Mouse (Mus musculus) MEL (cell line): Measurements from ENCODE around the gene Nkx2-1. TPM values are rescaled to one million over a fixed set of nuclear protein-coding genes. Genes with fewer than 3 reads are reported as not detected.

Experiments
- DNase-seq: peaks from one replicate; pipeline ENCODE4 v3.0.0; 2011; ENCODE audit warnings: low read depth, low spot score
- H3K27ac ChIP-seq: 2 replicates; pipeline ENCODE4 v1.5.1; 2012; ENCODE audit warnings: low read depth, mild to moderate bottlenecking, control low read depth, low read length, moderate library complexity; ENCODE audit not compliant: control insufficient read depth
- H3K27me3 ChIP-seq, 2 experiments: fragments of 150-350 bp in 1 of 2; sonication (generic) in 1 of 2; 2 replicates each; pipeline ENCODE4 v1.6.1; 2012; ENCODE audit warnings: low read length in 2 of 2, mild to moderate bottlenecking in 2 of 2, improper control_type of control experiment in 1 of 2, moderate library complexity in 1 of 2; ENCODE audit not compliant: insufficient read depth in 2 of 2, control insufficient read depth in 1 of 2
- H3K36me3 ChIP-seq, 2 experiments: 2 replicates each; pipeline ENCODE4 v1.6.1; 2012 to 2014; ENCODE audit warnings: low read length in 2 of 2, improper control_type of control experiment in 1 of 2, inconsistent platforms in 1 of 2, mild to moderate bottlenecking in 1 of 2; ENCODE audit not compliant: insufficient read depth in 2 of 2, control insufficient read depth in 1 of 2
- H3K4me1 ChIP-seq, 2 experiments: fragments of 150-350 bp in 1 of 2; sonication (generic) in 1 of 2; 2 replicates each; pipeline ENCODE4 v1.6.1; 2012; ENCODE audit warnings: low read length in 2 of 2, improper control_type of control experiment in 1 of 2, mild to moderate bottlenecking in 1 of 2; ENCODE audit not compliant: insufficient read depth in 2 of 2, control insufficient read depth in 1 of 2
- H3K4me3 ChIP-seq, 2 experiments: fragments of 150-350 bp in 1 of 2; sonication (generic) in 1 of 2; 2 replicates each; pipeline ENCODE4 v1.5.1; 2012; ENCODE audit warnings: low read depth in 2 of 2, low read length in 2 of 2, mild to moderate bottlenecking in 2 of 2, moderate library complexity in 2 of 2, control low read depth in 1 of 2, improper control_type of control experiment in 1 of 2; ENCODE audit not compliant: control insufficient read depth in 1 of 2, insufficient read depth in 1 of 2
- H3K79me2 ChIP-seq: 2 replicates; pipeline ENCODE4 v1.6.1; 2012; ENCODE audit warnings: mild to moderate bottlenecking, low read length, moderate library complexity; ENCODE audit not compliant: control insufficient read depth, poor library complexity, insufficient read depth
- H3K9ac ChIP-seq: 2 replicates; pipeline ENCODE4 v1.6.1; 2012; ENCODE audit warnings: low read depth, mild to moderate bottlenecking, control low read depth, low read length, moderate library complexity; ENCODE audit not compliant: control insufficient read depth, poor library complexity, severe bottlenecking
- H3K9me3 ChIP-seq: fragments of 150-350 bp; sonication (generic); replicated peaks from 2 replicates; pipeline ENCODE4 v1.6.1; 2012; ENCODE audit warnings: mild to moderate bottlenecking, low read length, improper control_type of control experiment, moderate library complexity; ENCODE audit not compliant: insufficient read depth
- BHLHE40 ChIP-seq: IDR thresholded peaks from 2 replicates; pipeline ENCODE4 v1.6.1; 2012; ENCODE audit warnings: low read depth, mild to moderate bottlenecking, inconsistent platforms, low read length, improper control_type of control experiment, borderline replicate concordance
- CHD1 ChIP-seq: IDR thresholded peaks from 2 replicates; pipeline ENCODE4 v1.6.1; 2012; ENCODE audit warnings: low read depth, mild to moderate bottlenecking, inconsistent platforms, low read length, improper control_type of control experiment
- CHD2 ChIP-seq: IDR thresholded peaks from 2 replicates; pipeline ENCODE4 v1.6.1; 2011; ENCODE audit warnings: low read length, improper control_type of control experiment
- E2F4 ChIP-seq: IDR thresholded peaks from 2 replicates; pipeline ENCODE4 v1.6.1; 2011; ENCODE audit warnings: low read depth, low read length, improper control_type of control experiment, borderline replicate concordance
- ELF1 ChIP-seq: IDR thresholded peaks from 2 replicates; pipeline ENCODE4 v1.6.1; 2014; ENCODE audit warnings: low read depth, mild to moderate bottlenecking, inconsistent platforms, low read length, improper control_type of control experiment, moderate library complexity
- EP300 ChIP-seq, 2 experiments: IDR thresholded peaks; 2 replicates each; pipeline ENCODE4 v1.6.1; 2011; ENCODE audit warnings: improper control_type of control experiment in 2 of 2, low read length in 2 of 2, low read depth in 1 of 2, mild to moderate bottlenecking in 1 of 2
- ETS1 ChIP-seq: IDR thresholded peaks from 2 replicates; pipeline ENCODE4 v1.6.1; 2012; ENCODE audit warnings: low read depth, mild to moderate bottlenecking, inconsistent platforms, low read length, improper control_type of control experiment, moderate library complexity
- GABPA ChIP-seq: IDR thresholded peaks from 2 replicates; pipeline ENCODE4 v1.6.1; 2012; ENCODE audit warnings: low read depth, mild to moderate bottlenecking, inconsistent platforms, low read length, improper control_type of control experiment, moderate library complexity
- JUND ChIP-seq: IDR thresholded peaks from 2 replicates; pipeline ENCODE4 v1.6.1; 2011; ENCODE audit warnings: low read depth, mild to moderate bottlenecking, improper control_type of control experiment, low read length
- MAFK ChIP-seq: IDR thresholded peaks from 2 replicates; pipeline ENCODE4 v1.6.1; 2011; ENCODE audit warnings: low read depth, mild to moderate bottlenecking, low read length, improper control_type of control experiment, borderline replicate concordance
- MEF2A ChIP-seq: IDR thresholded peaks from 2 replicates; pipeline ENCODE4 v1.6.1; 2014; ENCODE audit warnings: low read depth, mild to moderate bottlenecking, inconsistent platforms, low read length, improper control_type of control experiment; ENCODE audit not compliant: poor library complexity, insufficient replicate concordance, severe bottlenecking; ENCODE audit errors: extremely low read depth
- MXI1 ChIP-seq: IDR thresholded peaks from 2 replicates; pipeline ENCODE4 v1.6.1; 2011; ENCODE audit warnings: mild to moderate bottlenecking, low read depth, low read length, improper control_type of control experiment
- NRF1 ChIP-seq: IDR thresholded peaks from 2 replicates; pipeline ENCODE4 v1.6.1; 2014; ENCODE audit warnings: low read depth, mild to moderate bottlenecking, inconsistent platforms, low read length, improper control_type of control experiment, moderate library complexity; ENCODE audit not compliant: poor library complexity, insufficient read depth, severe bottlenecking
- POLR2A ChIP-seq, 2 experiments: IDR thresholded peaks; 2 replicates each; pipeline ENCODE4 v1.6.1; 2011 to 2012; ENCODE audit warnings: low read length in 2 of 2, mild to moderate bottlenecking in 2 of 2, control low read depth in 1 of 2, improper control_type of control experiment in 1 of 2, low read depth in 1 of 2, moderate library complexity in 1 of 2; ENCODE audit not compliant: control insufficient read depth in 1 of 2, insufficient read depth in 1 of 2, poor library complexity in 1 of 2
- POLR2AphosphoS2 ChIP-seq: IDR thresholded peaks from 2 replicates; pipeline ENCODE4 v1.6.1; 2011; ENCODE audit warnings: low read length, improper control_type of control experiment
- POLR2AphosphoS5 ChIP-seq: IDR thresholded peaks from 2 replicates; pipeline ENCODE4 v1.6.1; 2012; ENCODE audit warnings: low read depth, borderline replicate concordance, mild to moderate bottlenecking, inconsistent platforms, low read length, moderate library complexity, mixed read lengths
- RAD21 ChIP-seq: IDR thresholded peaks from 2 replicates; pipeline ENCODE4 v1.6.1; 2011; ENCODE audit warnings: mild to moderate bottlenecking, low read depth, low read length, improper control_type of control experiment
- RCOR1 ChIP-seq: IDR thresholded peaks from 2 replicates; pipeline ENCODE4 v1.6.1; 2012; ENCODE audit warnings: low read depth, mild to moderate bottlenecking, inconsistent platforms, low read length, improper control_type of control experiment
- SMC3 ChIP-seq: IDR thresholded peaks from 2 replicates; pipeline ENCODE4 v1.6.1; 2011; ENCODE audit warnings: low read depth, low read length, improper control_type of control experiment
- TAL1 ChIP-seq: IDR thresholded peaks from 2 replicates; pipeline ENCODE4 v1.6.1; 2012; ENCODE audit warnings: mild to moderate bottlenecking, inconsistent platforms, low read length, moderate library complexity, mixed read lengths
- TCF12 ChIP-seq: IDR thresholded peaks from 2 replicates; pipeline ENCODE4 v1.6.1; 2014; ENCODE audit warnings: low read depth, mild to moderate bottlenecking, inconsistent platforms, low read length, improper control_type of control experiment, moderate library complexity
- UBTF ChIP-seq: IDR thresholded peaks from 2 replicates; pipeline ENCODE4 v1.6.1; 2012; ENCODE audit warnings: low read depth, mild to moderate bottlenecking, inconsistent platforms, low read length, improper control_type of control experiment, moderate library complexity, borderline replicate concordance; ENCODE audit not compliant: insufficient read depth
- USF1 ChIP-seq: IDR thresholded peaks from 2 replicates; pipeline ENCODE4 v1.6.1; 2014; ENCODE audit warnings: low read depth, mild to moderate bottlenecking, inconsistent platforms, low read length, improper control_type of control experiment, moderate library complexity
- ZC3H11A ChIP-seq: IDR thresholded peaks from 2 replicates; pipeline ENCODE4 v1.6.1; 2012; ENCODE audit warnings: low read depth, mild to moderate bottlenecking, inconsistent platforms, low read length, improper control_type of control experiment
- ZKSCAN1 ChIP-seq: IDR thresholded peaks from 2 replicates; pipeline ENCODE4 v1.6.1; 2012; ENCODE audit warnings: low read depth, mild to moderate bottlenecking, inconsistent platforms, low read length, improper control_type of control experiment, moderate library complexity
- ZMIZ1 ChIP-seq: IDR thresholded peaks from 2 replicates; pipeline ENCODE4 v1.6.1; 2012; ENCODE audit warnings: low read depth, mild to moderate bottlenecking, inconsistent platforms, low read length, improper control_type of control experiment, moderate library complexity
- polyA plus RNA-seq, 2 experiments: library from polyadenylated mRNA; stranded (reverse) in 1 of 2; unstranded in 1 of 2; fragments of >175 nt in 1 of 2; fragments of >200 nt in 1 of 2; gene quantifications; 2 replicates each; pipeline versions ENCODE4 v1.2.1 to v1.2.4; 2012; ENCODE audit warnings: low replicate concordance in 2 of 2, low read depth in 1 of 2; ENCODE audit not compliant: insufficient read length in 2 of 2, insufficient read depth in 1 of 2, missing spikeins in 1 of 2
- total RNA-seq: library from RNA; depleted of rRNA; stranded (reverse); fragments of 300-350 nt; gene quantifications from 2 replicates; pipeline ENCODE4 v1.2.3, GENCODE M21; 2012

Nkx2-1 gene
- total and polyA plus RNA-seq, 3 experiments = not detected

DNA sequence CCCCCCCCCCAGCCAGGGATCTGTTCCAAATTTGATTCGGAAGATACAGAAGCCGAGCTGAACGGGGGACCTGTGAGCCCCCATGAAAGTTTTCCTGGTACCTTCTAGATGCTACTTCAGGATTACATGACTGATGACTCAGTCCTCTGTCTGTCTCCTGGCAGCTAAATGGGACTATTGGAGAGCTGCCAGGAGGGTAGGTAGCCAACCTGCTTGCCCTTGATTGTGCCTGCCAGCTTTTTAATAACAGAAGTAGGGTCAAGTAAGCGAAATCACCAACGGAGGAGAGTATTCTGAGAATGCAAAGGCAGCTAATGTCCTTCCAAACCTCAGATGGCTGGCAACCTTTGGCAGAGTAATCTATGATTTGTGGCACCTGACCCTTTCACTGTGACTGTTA, 18.5 kb downstream of the Nkx2-1 start:
- H3K27ac ChIP-seq = no peak overlapping the region
- TF ChIP-seq CHD2 = no peak
- TF ChIP-seq TCF12 = no peak
- TF ChIP-seq USF1 = no peak
- no peak for TF ChIP-seq POLR2AphosphoS2
- TF ChIP-seq CHD1 = no peak
- TF ChIP-seq GABPA = no peak
- no peak for TF ChIP-seq POLR2A (IDR thresholded peaks at IDR 0.05; ENCODE audit: control insufficient read depth in 1 of 2, insufficient read depth in 1 of 2, low read depth in 1 of 2, low read length in 2 of 2, poor library complexity in 1 of 2)
- TF ChIP-seq POLR2AphosphoS5 = no peak
- H3K9ac ChIP-seq = no peak overlapping the region
- no peaks in the 10 kb centered on the region for H3K36me3 ChIP-seq
- no peak overlapping the region for H3K4me3 ChIP-seq
- no peaks in the 10 kb centered on the region for H3K9me3 ChIP-seq
- peaks cover 0 to 2% of the 10 kb centered on the region in 2 experiments; a peak in 3 of 4 replicates for H3K27me3 ChIP-seq
- no peaks in the 10 kb centered on the region for H3K4me1 ChIP-seq
- H3K79me2 ChIP-seq = no peaks in the 10 kb centered on the region
- DNase-seq = no peak

DNA sequence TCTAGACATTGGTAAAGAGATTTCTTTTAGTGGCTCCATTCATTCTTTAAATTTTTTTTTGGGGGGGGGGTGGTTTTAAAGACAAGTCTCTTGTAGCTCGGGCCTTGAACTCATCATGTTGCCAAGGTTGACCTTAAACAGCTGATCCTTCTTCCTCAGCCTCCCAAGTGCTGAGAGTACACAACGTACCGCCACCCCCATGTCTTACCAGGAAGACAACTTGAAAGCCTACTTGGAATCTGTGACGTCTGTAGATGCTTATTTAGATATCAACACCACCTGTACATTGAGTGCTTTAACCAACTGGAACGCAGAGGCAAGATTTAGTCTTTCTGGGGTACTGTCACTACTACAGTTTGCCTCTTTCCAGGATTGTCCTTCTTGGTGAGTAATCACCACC, 21.9 kb downstream of the Nkx2-1 start:
- no peaks in the 10 kb centered on the region for H3K79me2 ChIP-seq

DNA sequence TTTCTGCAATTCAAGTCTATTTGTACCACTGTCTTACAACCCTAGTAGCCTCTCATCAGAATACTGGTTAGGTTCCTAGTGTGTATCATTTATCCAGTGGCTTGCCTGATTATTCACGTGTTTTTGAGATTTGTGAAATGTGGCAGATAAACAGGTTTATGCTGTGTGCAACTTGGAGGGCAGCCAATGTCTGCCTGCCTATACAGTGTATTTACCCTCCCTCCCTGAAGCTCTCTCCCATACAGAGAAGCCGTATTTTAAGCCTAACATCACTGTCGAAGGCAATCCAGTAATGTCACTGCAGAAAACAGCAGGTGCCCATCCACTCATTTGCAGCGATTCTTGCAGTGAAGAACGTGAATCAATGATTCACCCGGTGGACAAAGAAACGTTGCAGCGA, 28.3 kb downstream of the Nkx2-1 start:
- Histone ChIP-seq H3K79me2 (no peaks in the 10 kb centered on the region), H3K27ac (no peak overlapping the region), H3K4me3 (no peak overlapping the region), H3K4me1 (no peaks in the 10 kb centered on the region), H3K27me3 (peaks cover 2 to 4% of the 10 kb centered on the region in 2 experiments; a peak in 3 of 4 replicates), H3K9ac (no peak overlapping the region), H3K36me3 (no peaks in the 10 kb centered on the region), H3K9me3 (no peaks in the 10 kb centered on the region)
- no peak for DNase-seq
- no peak for TF ChIP-seq ZKSCAN1
- no peak for TF ChIP-seq RAD21
- TF ChIP-seq ETS1 = no peak
- no peak for TF ChIP-seq MEF2A
- TF ChIP-seq ELF1 = no peak
- no peak for TF ChIP-seq SMC3
- no peak for TF ChIP-seq GABPA
- no peak for TF ChIP-seq ZMIZ1
- no peak for TF ChIP-seq RCOR1

More for the DNA sequence above, 21.9 kb downstream of the Nkx2-1 start:
- Histone ChIP-seq H3K27ac (no peak overlapping the region), H3K9ac (no peak overlapping the region), H3K4me3 (no peak overlapping the region), H3K36me3 (no peaks in the 10 kb centered on the region), H3K4me1 (no peaks in the 10 kb centered on the region), H3K9me3 (no peaks in the 10 kb centered on the region), H3K27me3 (peaks cover 0 to 2% of the 10 kb centered on the region in 2 experiments; a peak in 2 of 4 replicates)
- TF ChIP-seq ZC3H11A = no peak
- no peak for TF ChIP-seq TAL1
- TF ChIP-seq NRF1 = no peak
- TF ChIP-seq ZKSCAN1 = no peak
- TF ChIP-seq BHLHE40 = no peak
- TF ChIP-seq ETS1 = no peak
- TF ChIP-seq MAFK = no peak
- no peak for TF ChIP-seq USF1
- TF ChIP-seq UBTF = no peak
- TF ChIP-seq EP300 (IDR thresholded peaks at IDR 0.05; ENCODE audit: low read depth in 1 of 2, low read length in 2 of 2) = no peak
- TF ChIP-seq E2F4 = no peak
- no peak for TF ChIP-seq POLR2AphosphoS5
- TF ChIP-seq CHD2 = no peak
- TF ChIP-seq RCOR1 = no peak
- no peak for TF ChIP-seq JUND
- no peak for TF ChIP-seq POLR2A (IDR thresholded peaks at IDR 0.05; ENCODE audit: control insufficient read depth in 1 of 2, insufficient read depth in 1 of 2, low read depth in 1 of 2, low read length in 2 of 2, poor library complexity in 1 of 2)
- TF ChIP-seq MXI1 = no peak
- DNase-seq = no peak
